Mouse (Mus musculus) intestine, postnatal 0 days (tissue): ENCODE data around the gene Ccdc191. TPM values are rescaled to one million over a fixed set of nuclear protein-coding genes. Genes with fewer than 3 reads are reported as not detected.
A peak's percentile ranks its signal among the peaks of the same experiment; 100 is the strongest.

ENCODE experiments used
- ATAC-seq: fragments of 200-750 bp; cut with Nextera tagmentation; 2 replicates; pipeline ENCODE4 v1.8.0; 2017; ENCODE audit warnings: mild to moderate bottlenecking, moderate TSS enrichment, moderate library complexity
- H3K27ac ChIP-seq: fragments of 300-500 bp; sonication (generic); 2 replicates; pipeline ENCODE4 v1.5.1; 2014; ENCODE audit warnings: mild to moderate bottlenecking, low read depth, low read length, moderate library complexity
- H3K27me3 ChIP-seq: fragments of 300-500 bp; sonication (generic); replicated peaks from 2 replicates; pipeline ENCODE4 v1.6.1; 2014; ENCODE audit warnings: low read length, mixed read lengths; ENCODE audit not compliant: control insufficient read depth, insufficient read depth
- H3K36me3 ChIP-seq: fragments of 300-500 bp; sonication (generic); 2 replicates; pipeline ENCODE4 v1.6.1; 2014; ENCODE audit warnings: mild to moderate bottlenecking, moderate library complexity; ENCODE audit not compliant: control insufficient read depth, insufficient read depth
- H3K4me1 ChIP-seq: fragments of 300-500 bp; sonication (generic); replicated peaks from 2 replicates; pipeline ENCODE4 v1.6.1; 2014; ENCODE audit warnings: antibody characterized with exemption, low read length, mixed read lengths; ENCODE audit not compliant: control insufficient read depth, insufficient read depth
- H3K4me2 ChIP-seq: fragments of 300-500 bp; sonication (generic); replicated peaks from 2 replicates; pipeline ENCODE4 v1.6.1; 2014; ENCODE audit warnings: low read depth, mild to moderate bottlenecking, moderate library complexity
- H3K4me3 ChIP-seq: fragments of 300-500 bp; sonication (generic); 2 replicates; pipeline ENCODE4 v1.5.1; 2014; ENCODE audit warnings: low read depth, low read length
- H3K9ac ChIP-seq: fragments of 300-500 bp; sonication (generic); 2 replicates; pipeline ENCODE4 v1.6.1; 2014; ENCODE audit warnings: mild to moderate bottlenecking, low read depth, low read length
- H3K9me3 ChIP-seq: fragments of 300-500 bp; sonication (generic); 2 replicates; pipeline ENCODE4 v1.6.1; 2016; ENCODE audit warnings: mixed run types; ENCODE audit not compliant: control insufficient read depth
- CTCF ChIP-seq: sonication (generic); IDR thresholded peaks from 2 replicates; pipeline ENCODE4 v1.5.1; 2016; ENCODE audit warnings: low read depth, mild to moderate bottlenecking, control low read depth, antibody characterized with exemption, moderate library complexity
- WGBS: fragments of 180-500 bp; shearing (Covaris S2); extraction: QIAGEN DNeasy Blood & Tissue Kit; methylation state at CpG from one replicate; pipeline ENCODE4 v1.1.7; 2014; 5-methylcytosine and 5-hydroxymethylcytosine counted together
- polyA plus RNA-seq: library from polyadenylated mRNA; unstranded; fragments of >200 nt; fragmentation: Nextera tagmentation; extraction: Ambion mirVana; gene quantifications from 2 replicates; pipeline ENCODE4 v1.2.1, GENCODE M21; 2015

Gene Ccdc191
- polyA plus RNA-seq, 1 experiment from 2014 or later, result 3.6 TPM

GRCm38 (mm10) chr16:43900138-43900537 is 10.5 kb downstream of the Ccdc191 start:
- no peak for TF ChIP-seq CTCF
- WGBS, result 52% methylated on average over 4 of the region's 4 CpGs

GRCm38 (mm10) chr16:43900571-43900970 is 11.0 kb downstream of the Ccdc191 start:
- Histone ChIP-seq H3K9ac (no peak overlapping the region), H3K4me3 (no peak overlapping the region), H3K27ac (no peak overlapping the region), H3K36me3 (no peaks in the 10 kb centered on the region), H3K27me3 (no peaks in the 10 kb centered on the region), H3K4me2 (no peak overlapping the region), H3K9me3 (no peaks in the 10 kb centered on the region), H3K4me1 (no peaks in the 10 kb centered on the region)
- TF ChIP-seq CTCF, result no peak
- ATAC-seq, result no peak

More at GRCm38 (mm10) chr16:43900138-43900537, 10.5 kb downstream of the Ccdc191 start:
- Histone ChIP-seq H3K9me3 (no peaks in the 10 kb centered on the region), H3K27ac (no peak overlapping the region), H3K36me3 (no peaks in the 10 kb centered on the region), H3K4me3 (no peak overlapping the region), H3K4me2 (no peak overlapping the region), H3K27me3 (no peaks in the 10 kb centered on the region), H3K9ac (no peak overlapping the region), H3K4me1 (no peaks in the 10 kb centered on the region)
- no peak for ATAC-seq

GRCm38 (mm10) chr16:43908881-43909280 is 19.3 kb downstream of the Ccdc191 start:
- WGBS, result 88% methylated on average over 2 of the region's 2 CpGs
- TF ChIP-seq CTCF, result peak; percentile 47
- no peaks in the 10 kb centered on the region for H3K27me3 ChIP-seq

GRCm38 (mm10) chr16:43918867-43919266 is 29.3 kb downstream of the Ccdc191 start:
- H3K27ac ChIP-seq, result no peak overlapping the region
- no peaks in the 10 kb centered on the region for H3K36me3 ChIP-seq
- no peaks in the 10 kb centered on the region for H3K27me3 ChIP-seq
- no peaks in the 10 kb centered on the region for H3K4me1 ChIP-seq
- no peak overlapping the region for H3K4me3 ChIP-seq
- H3K9ac ChIP-seq, result no peak overlapping the region
- TF ChIP-seq CTCF, result no peak
- 75% methylated on average over 3 of the region's 3 CpGs for WGBS
- no peak overlapping the region for H3K4me2 ChIP-seq
- H3K9me3 ChIP-seq, result no peaks in the 10 kb centered on the region
- no peak for ATAC-seq

More at GRCm38 (mm10) chr16:43908881-43909280, 19.3 kb downstream of the Ccdc191 start:
- no peaks in the 10 kb centered on the region for H3K4me1 ChIP-seq
- no peak overlapping the region for H3K27ac ChIP-seq
- H3K36me3 ChIP-seq, result peaks cover 31% of the 10 kb centered on the region
- H3K4me3 ChIP-seq, result no peak overlapping the region
- no peak overlapping the region for H3K9ac ChIP-seq
- no peak overlapping the region for H3K4me2 ChIP-seq
- ATAC-seq, result no peak
- H3K9me3 ChIP-seq, result no peaks in the 10 kb centered on the region

GRCm38 (mm10) chr16:43922024-43922423 is 32.4 kb downstream of the Ccdc191 start:
- H3K4me1 ChIP-seq, result no peaks in the 10 kb centered on the region
- no peak for TF ChIP-seq CTCF
- 84% methylated on average over 2 of the region's 2 CpGs for WGBS
- no peaks in the 10 kb centered on the region for H3K36me3 ChIP-seq
- H3K4me3 ChIP-seq, result no peak overlapping the region
- no peak overlapping the region for H3K4me2 ChIP-seq
- no peaks in the 10 kb centered on the region for H3K9me3 ChIP-seq
- no peak overlapping the region for H3K27ac ChIP-seq
- H3K9ac ChIP-seq, result no peak overlapping the region
- no peaks in the 10 kb centered on the region for H3K27me3 ChIP-seq
- ATAC-seq, result no peak

GRCm38 (mm10) chr16:43922630-43923029 is 33.0 kb downstream of the Ccdc191 start:
- no peak overlapping the region for H3K4me2 ChIP-seq
- no peak for TF ChIP-seq CTCF
- H3K27ac ChIP-seq, result no peak overlapping the region
- H3K9ac ChIP-seq, result no peak overlapping the region
- H3K36me3 ChIP-seq, result no peaks in the 10 kb centered on the region
- ATAC-seq, result no peak
- 77% methylated on average over 3 of the region's 3 CpGs for WGBS
- no peak overlapping the region for H3K4me3 ChIP-seq
- H3K9me3 ChIP-seq, result no peaks in the 10 kb centered on the region
- H3K27me3 ChIP-seq, result no peaks in the 10 kb centered on the region
- H3K4me1 ChIP-seq, result no peaks in the 10 kb centered on the region

- no peak overlapping the region for H3K4me2 ChIP-seq
- H3K27me3 ChIP-seq, result no peaks in the 10 kb centered on the region
- H3K9ac ChIP-seq, result no peak overlapping the region
- 0 out of 2 replicates have a peak, but pooled peaks cover 2% of the 10 kb centered on the region for H3K4me1 ChIP-seq
- ATAC-seq, result no peak
- no peak overlapping the region for H3K4me3 ChIP-seq
- no peaks in the 10 kb centered on the region for H3K36me3 ChIP-seq
- H3K27ac ChIP-seq, result no peak overlapping the region
- H3K9me3 ChIP-seq, result no peaks in the 10 kb centered on the region
- 29% methylated on average over 6 of the region's 6 CpGs for WGBS
- TF ChIP-seq CTCF, result no peak
Observed at GRCm38 (mm10) chr16:43925001-43925558, 35.5 kb downstream of the Ccdc191 start.
